ENCODE assay signal across 8 mouse cellular contexts in the genomic region with DNA sequence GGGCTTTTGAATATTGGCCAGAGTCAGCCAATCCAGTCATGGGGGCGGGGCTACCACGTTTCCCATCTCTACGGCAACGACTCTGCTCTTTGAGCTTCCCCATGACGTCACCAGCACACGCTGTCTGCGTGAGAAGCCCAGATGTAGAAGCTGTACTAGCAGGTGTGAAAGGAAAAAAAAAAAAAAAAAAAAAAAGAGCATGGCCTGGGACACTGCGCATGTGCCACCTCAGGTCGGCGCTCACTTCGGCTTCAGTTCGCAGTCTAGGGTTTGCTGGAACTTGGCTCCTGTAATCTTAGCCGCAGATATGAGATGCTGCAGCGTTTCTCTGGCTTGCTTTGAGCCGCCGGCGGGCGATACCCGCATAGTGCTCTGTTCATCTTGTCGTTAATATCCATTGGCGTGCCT.
DNase-seq lines count a peak whose midpoint lies in the region; ATAC-seq lines count a peak whose summit lies in the region.

No protein-coding gene starts in this region.

- H3K4me1 ChIP-seq in hindbrain, embryonic 11.5 days (replicated peaks; ENCODE audit: control insufficient read depth, insufficient read depth, low read length) = no peaks in the 10 kb centered on the region; the same call in 1 of the 2 replicates
- peaks cover 18% of the 10 kb centered on the region for H3K4me1 ChIP-seq in midbrain, embryonic 15.5 days
- peaks cover 21% of the 10 kb centered on the region; the same call in 1 of the 2 replicates for H3K4me1 ChIP-seq in stomach, embryonic 14.5 days (ENCODE audit: control insufficient read depth, insufficient read depth, low read length)

- H3K27me3 ChIP-seq in hindbrain, embryonic 11.5 days (ENCODE audit: control insufficient read depth, insufficient read depth, low read length) = no peaks in the 10 kb centered on the region
- no peaks in the 10 kb centered on the region for H3K27me3 ChIP-seq in midbrain, embryonic 15.5 days (replicated peaks)
- H3K27me3 ChIP-seq in stomach, embryonic 14.5 days (ENCODE audit: control insufficient read depth, insufficient read depth, low read length) = no peaks in the 10 kb centered on the region

- H3K9me3 ChIP-seq in hindbrain, embryonic 11.5 days (ENCODE audit: control insufficient read depth, low read length) = no peaks in the 10 kb centered on the region
- H3K9me3 ChIP-seq in midbrain, embryonic 15.5 days = no peaks in the 10 kb centered on the region
- H3K9me3 ChIP-seq in stomach, embryonic 14.5 days (ENCODE audit: control insufficient read depth, low read depth, low read length) = no peaks in the 10 kb centered on the region

- intact Hi-C loops in left cerebral cortex, postnatal 25 days (cut with DNase I) = no loop called here

- H3K36me3 ChIP-seq in hindbrain, embryonic 11.5 days (ENCODE audit: control insufficient read depth, insufficient read depth, low read length) = no peaks in the 10 kb centered on the region
- H3K36me3 ChIP-seq in midbrain, embryonic 15.5 days (replicated peaks) = no peaks in the 10 kb centered on the region
- H3K36me3 ChIP-seq in stomach, embryonic 14.5 days (ENCODE audit: control insufficient read depth, insufficient read depth, low read length) = no peaks in the 10 kb centered on the region

- peak; percentile 62 for DNase-seq in adrenal gland, adult 2 months
- DNase-seq in adrenal gland, adult 8-10 months = no peak
- peak; percentile 97 for DNase-seq in ES-CJ7 (ENCODE audit: low read depth, low spot score)
- DNase-seq in embryo, embryonic 10 days (ENCODE audit: low spot score) = peak; percentile 94
- DNase-seq in hindbrain, embryonic 11.5 days (ENCODE audit: low spot score) = peak; percentile 87
- DNase-seq in left cerebral cortex, postnatal 25 days (ENCODE audit: low spot score in 2 of 2) = peak; percentile 36 to 57

- H3K9ac ChIP-seq in hindbrain, embryonic 11.5 days (ENCODE audit: low read depth, low read length) = peak overlapping the region; percentile 24; the same call in 1 of the 2 replicates
- H3K9ac ChIP-seq in midbrain, embryonic 15.5 days = peak overlapping the region; percentile 17; the same call in 1 of the 2 replicates
- no peak overlapping the region for H3K9ac ChIP-seq in stomach, embryonic 14.5 days (replicated peaks; ENCODE audit: low read depth, low read length)

- H3K4me3 ChIP-seq in hindbrain, embryonic 11.5 days (ENCODE audit: low read depth, low read length) = peak overlapping the region; percentile 26
- peak overlapping the region; percentile 28 for H3K4me3 ChIP-seq in midbrain, embryonic 15.5 days
- no peak overlapping the region for H3K4me3 ChIP-seq in stomach, embryonic 14.5 days (ENCODE audit: low read depth, low read length)

- H3K27ac ChIP-seq in hindbrain, embryonic 11.5 days (ENCODE audit: low read depth, low read length) = no peak overlapping the region
- peak overlapping the region; percentile 64 for H3K27ac ChIP-seq in midbrain, embryonic 15.5 days
- H3K27ac ChIP-seq in stomach, embryonic 14.5 days (ENCODE audit: low read length) = no peak overlapping the region

- peak overlapping the region; percentile 51 for H3K4me2 ChIP-seq in hindbrain, embryonic 11.5 days (replicated peaks; ENCODE audit: low read depth, low read length)
- peak overlapping the region; percentile 52 for H3K4me2 ChIP-seq in midbrain, embryonic 15.5 days
- H3K4me2 ChIP-seq in stomach, embryonic 14.5 days (replicated peaks; ENCODE audit: low read depth, low read length) = peak overlapping the region; percentile 36

- peak; percentile 79 for ATAC-seq in hindbrain, embryonic 11.5 days (ENCODE audit: low FRiP score)
- ATAC-seq in midbrain, embryonic 15.5 days (replicated peaks) = peak; percentile 94
- peak; percentile 70 for ATAC-seq in stomach, embryonic 14.5 days (ENCODE audit: insufficient number of reproducible peaks, insufficient read depth, low FRiP score, low read depth)

- 3% methylated on average over 21 of the region's 21 CpGs for WGBS in hindbrain, embryonic 11.5 days
- WGBS in midbrain, embryonic 15.5 days = 2% methylated on average over 21 of the region's 21 CpGs
- 2% methylated on average over 21 of the region's 21 CpGs for WGBS in stomach, embryonic 14.5 days
